Mouse (Mus musculus) frontal cortex, adult 2 months (tissue): ENCODE measurements around the gene B3galt5. TPM values are rescaled to one million over a fixed set of nuclear protein-coding genes. Genes with fewer than 3 reads are reported as not detected.
A peak's percentile ranks its signal among the peaks of the same experiment; 100 is the strongest.

Source experiments
- DNase-seq, 2 experiments: peaks; one replicate each; pipeline ENCODE4 v3.0.0; 2022; ENCODE audit warnings: low spot score in 1 of 2; ENCODE audit errors: extremely low spot score in 1 of 2
- polyA plus RNA-seq: library from polyadenylated mRNA; depleted of rRNA; stranded (reverse); fragments of >200 nt; gene quantifications from 2 replicates; pipeline ENCODE4 v1.2.3, GENCODE M21; 2012; rRNA removed

B3galt5 gene
- polyA plus RNA-seq = 13.3 and 14.2 TPM in 2 replicates

GRCm38 (mm10) chr16:96235366-96235970 is at the start of gene B3galt5:
TSS of gene B3galt5 (plus strand) at chr16:96235801.
- DNase-seq = peak in 1 of 2 experiments; percentile 48

- DNase-seq = no peak
Measured at GRCm38 (mm10) chr16:96187619-96188018, 48.0 kb upstream of the B3galt5 start.

GRCm38 (mm10) chr16:96191531-96192506 is 43.8 kb upstream of the B3galt5 start, which contains the start of gene Lca5l:
TSS of gene Lca5l (minus strand) at chr16:96192271.
- DNase-seq = peak; percentile 96 to 100

GRCm38 (mm10) chr16:96199913-96200701 is 35.5 kb upstream of the B3galt5 start, which contains the start of gene Sh3bgr:
TSS of gene Sh3bgr (plus strand) at chr16:96200450.
- peak in 1 of 2 experiments; percentile 12 for DNase-seq

GRCm38 (mm10) chr16:96200702-96201028 is 34.9 kb upstream of the B3galt5 start:
- DNase-seq = no peak

- DNase-seq = no peak
Measured at GRCm38 (mm10) chr16:96201485-96202232, 33.9 kb upstream of the B3galt5 start.

GRCm38 (mm10) chr16:96209789-96210188 is 25.8 kb upstream of the B3galt5 start:
- peak in 1 of 2 experiments; percentile 37 for DNase-seq

- DNase-seq = peak in 1 of 2 experiments; percentile 17
Measured at GRCm38 (mm10) chr16:96210856-96211255, 24.7 kb upstream of the B3galt5 start.

- no peak for DNase-seq
Measured at GRCm38 (mm10) chr16:96213027-96213426, 22.6 kb upstream of the B3galt5 start.

GRCm38 (mm10) chr16:96221491-96221890 is 14.1 kb upstream of the B3galt5 start:
- DNase-seq = no peak

- no peak for DNase-seq
Measured at GRCm38 (mm10) chr16:96221959-96222358, 13.6 kb upstream of the B3galt5 start.

GRCm38 (mm10) chr16:96222452-96222851 is 13.1 kb upstream of the B3galt5 start:
- DNase-seq = no peak

GRCm38 (mm10) chr16:96228438-96228837 is 7.2 kb upstream of the B3galt5 start:
- no peak for DNase-seq

- DNase-seq = no peak
Measured at GRCm38 (mm10) chr16:96229044-96229555, 6.5 kb upstream of the B3galt5 start.

GRCm38 (mm10) chr16:96230411-96230810 is 5.2 kb upstream of the B3galt5 start:
- DNase-seq = peak in 1 of 2 experiments; percentile 88

GRCm38 (mm10) chr16:96231251-96231650 is 4.3 kb upstream of the B3galt5 start:
- DNase-seq = no peak

GRCm38 (mm10) chr16:96231974-96232373 is 3.6 kb upstream of the B3galt5 start:
- no peak for DNase-seq

GRCm38 (mm10) chr16:96233996-96234395 is 1.6 kb upstream of the B3galt5 start:
- DNase-seq = no peak

GRCm38 (mm10) chr16:96244496-96244895 is 8.9 kb downstream of the B3galt5 start:
- DNase-seq = no peak

GRCm38 (mm10) chr16:96249635-96250034 is 14.0 kb downstream of the B3galt5 start:
- DNase-seq = peak; percentile 24 to 54
